Mouse (Mus musculus): ENCODE measurements at regions not wholly inside any gene's neighbourhood (a gene's known extent, or its start where the extent isn't known, plus 50 kb on each side); places are given as distances from the start of the nearest gene placed in this dataset.

GRCm38 (mm10) chr8:127890729-127891128, 467.7 kb upstream of the Nrp1 start:
- no peak overlapping the region for H3K4me2 ChIP-seq (ENCODE audit: low read length)
- H3K9ac ChIP-seq (ENCODE audit: low read depth, low read length) = no peak overlapping the region
- H3K9me3 ChIP-seq (ENCODE audit: control insufficient read depth, low read length) = no peaks in the 10 kb centered on the region
- H3K4me3 ChIP-seq (ENCODE audit: low read length) = no peak overlapping the region
- H3K4me1 ChIP-seq (ENCODE audit: control insufficient read depth, insufficient read depth, low read depth, low read length) = no peaks in the 10 kb centered on the region; the same call in 1 of the 2 replicates
- WGBS = 33% methylated on average over 6 of the region's 6 CpGs
- ATAC-seq = no peak
- H3K27ac ChIP-seq (ENCODE audit: low read depth, low read length) = no peak overlapping the region
- H3K36me3 ChIP-seq (ENCODE audit: control insufficient read depth, insufficient read depth, low read length) = no peaks in the 10 kb centered on the region
- H3K27me3 ChIP-seq (replicated peaks; ENCODE audit: control insufficient read depth, insufficient read depth, low read length) = no peaks in the 10 kb centered on the region

DNA sequence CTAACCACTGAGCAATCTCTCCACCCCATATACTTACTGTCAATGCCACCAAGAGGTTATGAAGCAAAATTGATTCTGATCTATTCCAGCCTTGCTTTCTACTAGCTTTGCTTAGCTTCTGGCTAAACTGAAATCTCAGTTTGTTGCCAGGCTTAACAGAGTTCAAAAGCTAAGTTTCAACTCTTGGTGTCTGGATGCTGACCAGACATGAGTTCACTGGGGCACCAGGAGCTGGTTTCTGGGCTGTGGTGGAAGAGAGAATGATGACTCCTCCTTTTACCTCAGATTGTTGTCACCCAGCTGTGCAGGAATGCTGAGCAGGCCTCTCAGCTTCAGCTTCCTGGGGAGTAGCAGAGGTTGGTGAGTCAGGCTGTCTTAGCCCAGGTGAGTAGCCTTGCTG, 464.1 kb upstream of the Nrp1 start:
- H3K4me3 ChIP-seq (ENCODE audit: low read length) = no peak overlapping the region
- no peaks in the 10 kb centered on the region for H3K27me3 ChIP-seq (replicated peaks; ENCODE audit: control insufficient read depth, insufficient read depth, low read length)
- no peaks in the 10 kb centered on the region; the same call in 1 of the 2 replicates for H3K4me1 ChIP-seq (ENCODE audit: control insufficient read depth, insufficient read depth, low read depth, low read length)
- no peak for ATAC-seq
- H3K36me3 ChIP-seq (ENCODE audit: control insufficient read depth, insufficient read depth, low read length) = no peaks in the 10 kb centered on the region
- H3K27ac ChIP-seq (ENCODE audit: low read depth, low read length) = no peak overlapping the region
- no peak overlapping the region for H3K9ac ChIP-seq (ENCODE audit: low read depth, low read length)
- no peak overlapping the region for H3K4me2 ChIP-seq (ENCODE audit: low read length)
- no peaks in the 10 kb centered on the region for H3K9me3 ChIP-seq (ENCODE audit: control insufficient read depth, low read length)

DNA sequence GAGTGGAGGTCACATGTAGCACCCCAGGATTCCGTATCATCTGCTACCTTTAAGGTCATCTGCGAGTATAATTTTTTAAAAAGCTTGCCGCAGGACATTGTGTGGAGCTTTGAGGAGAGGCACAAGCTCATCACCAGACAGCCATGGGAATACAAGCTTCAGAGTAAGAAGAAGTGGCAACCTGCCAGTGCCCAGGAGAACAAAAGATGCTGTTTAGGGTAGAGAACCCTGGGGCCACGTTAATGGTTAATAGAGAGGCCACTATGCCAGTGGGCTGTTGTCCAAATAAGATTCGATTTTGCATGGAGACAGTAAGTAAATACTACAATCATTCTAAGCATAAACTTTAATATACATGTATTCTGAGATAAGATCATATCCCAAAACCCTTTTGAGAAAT, 450.0 kb upstream of the Nrp1 start:
- H3K4me1 ChIP-seq (ENCODE audit: control insufficient read depth, insufficient read depth, low read depth, low read length) = no peaks in the 10 kb centered on the region
- no peak overlapping the region for H3K4me2 ChIP-seq (ENCODE audit: low read length)
- no peaks in the 10 kb centered on the region for H3K36me3 ChIP-seq (ENCODE audit: control insufficient read depth, insufficient read depth, low read length)
- ATAC-seq = no peak
- H3K4me3 ChIP-seq (ENCODE audit: low read length) = no peak overlapping the region
- no peak overlapping the region for H3K27ac ChIP-seq (ENCODE audit: low read depth, low read length)
- no peaks in the 10 kb centered on the region for H3K9me3 ChIP-seq (ENCODE audit: control insufficient read depth, low read length)
- no peaks in the 10 kb centered on the region for H3K27me3 ChIP-seq (replicated peaks; ENCODE audit: control insufficient read depth, insufficient read depth, low read length)
- 71% methylated on average over 5 of the region's 5 CpGs for WGBS
- no peak overlapping the region for H3K9ac ChIP-seq (ENCODE audit: low read depth, low read length)

DNA sequence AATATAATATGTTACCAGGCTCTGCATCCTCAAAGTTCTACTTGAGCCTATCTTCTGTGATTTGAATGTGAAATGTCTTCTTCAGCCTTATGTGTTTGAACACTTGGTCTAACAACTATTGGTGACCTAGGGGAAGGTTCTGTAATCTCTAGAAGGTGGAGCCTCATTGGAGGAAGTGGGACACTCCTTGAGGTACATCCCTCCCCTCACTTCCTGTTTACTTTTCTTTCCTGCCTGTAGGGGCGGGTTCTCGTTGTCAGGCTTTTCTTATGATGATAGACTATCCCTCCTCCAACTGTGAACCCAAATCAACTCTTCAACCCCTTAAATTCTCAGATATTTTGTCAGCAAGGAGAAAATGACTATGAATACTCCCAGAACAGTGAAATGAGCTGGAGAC, 448.8 kb upstream of the Nrp1 start:
- H3K27ac ChIP-seq (ENCODE audit: low read depth, low read length) = no peak overlapping the region
- H3K4me2 ChIP-seq (ENCODE audit: low read length) = no peak overlapping the region
- no peaks in the 10 kb centered on the region for H3K4me1 ChIP-seq (ENCODE audit: control insufficient read depth, insufficient read depth, low read depth, low read length)
- 81% methylated on average over 2 of the region's 2 CpGs for WGBS
- H3K36me3 ChIP-seq (ENCODE audit: control insufficient read depth, insufficient read depth, low read length) = no peaks in the 10 kb centered on the region
- no peak overlapping the region for H3K9ac ChIP-seq (ENCODE audit: low read depth, low read length)
- H3K4me3 ChIP-seq (ENCODE audit: low read length) = no peak overlapping the region
- ATAC-seq = no peak
- no peaks in the 10 kb centered on the region for H3K9me3 ChIP-seq (ENCODE audit: control insufficient read depth, low read length)
- H3K27me3 ChIP-seq (replicated peaks; ENCODE audit: control insufficient read depth, insufficient read depth, low read length) = no peaks in the 10 kb centered on the region

GRCm38 (mm10) chr8:127914086-127914485, 444.3 kb upstream of the Nrp1 start:
- Histone ChIP-seq H3K9ac (ENCODE audit: low read depth, low read length) (no peak overlapping the region), H3K4me3 (ENCODE audit: low read length) (no peak overlapping the region), H3K27me3 (replicated peaks; ENCODE audit: control insufficient read depth, insufficient read depth, low read length) (no peaks in the 10 kb centered on the region), H3K4me1 (ENCODE audit: control insufficient read depth, insufficient read depth, low read depth, low read length) (peaks cover 5% of the 10 kb centered on the region), H3K27ac (ENCODE audit: low read depth, low read length) (no peak overlapping the region), H3K9me3 (ENCODE audit: control insufficient read depth, low read length) (no peaks in the 10 kb centered on the region), H3K4me2 (ENCODE audit: low read length) (no peak overlapping the region), H3K36me3 (ENCODE audit: control insufficient read depth, insufficient read depth, low read length) (no peaks in the 10 kb centered on the region)
- ATAC-seq = no peak
- 73% methylated on average over 3 of the region's 3 CpGs for WGBS

DNA sequence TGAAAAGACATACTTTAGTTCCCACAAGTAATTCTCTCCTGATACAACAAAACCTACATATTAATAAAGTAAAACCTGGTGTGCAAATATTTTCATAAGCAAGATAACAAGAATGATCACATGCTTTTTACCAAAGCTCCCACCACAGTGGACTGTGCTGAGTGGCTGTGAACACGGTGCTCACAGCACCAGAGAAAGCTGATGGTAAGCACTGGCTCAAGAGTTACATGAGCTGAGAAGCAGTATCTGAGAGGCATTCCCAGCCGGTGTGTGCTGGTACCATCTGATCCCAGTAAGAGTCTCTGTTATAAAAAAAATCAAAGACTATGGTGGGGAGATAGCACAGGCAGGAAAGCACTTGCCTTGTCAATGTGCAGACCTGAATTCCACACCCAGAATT, 443.5 kb upstream of the Nrp1 start:
- Histone ChIP-seq H3K36me3 (ENCODE audit: control insufficient read depth, insufficient read depth, low read length) (no peaks in the 10 kb centered on the region), H3K27me3 (replicated peaks; ENCODE audit: control insufficient read depth, insufficient read depth, low read length) (no peaks in the 10 kb centered on the region), H3K4me2 (ENCODE audit: low read length) (no peak overlapping the region), H3K4me3 (ENCODE audit: low read length) (no peak overlapping the region), H3K27ac (ENCODE audit: low read depth, low read length) (no peak overlapping the region), H3K9ac (ENCODE audit: low read depth, low read length) (no peak overlapping the region), H3K4me1 (ENCODE audit: control insufficient read depth, insufficient read depth, low read depth, low read length) (peaks cover 5% of the 10 kb centered on the region), H3K9me3 (ENCODE audit: control insufficient read depth, low read length) (no peaks in the 10 kb centered on the region)
- no peak for ATAC-seq
- 79% methylated on average over 2 of the region's 2 CpGs for WGBS

DNA sequence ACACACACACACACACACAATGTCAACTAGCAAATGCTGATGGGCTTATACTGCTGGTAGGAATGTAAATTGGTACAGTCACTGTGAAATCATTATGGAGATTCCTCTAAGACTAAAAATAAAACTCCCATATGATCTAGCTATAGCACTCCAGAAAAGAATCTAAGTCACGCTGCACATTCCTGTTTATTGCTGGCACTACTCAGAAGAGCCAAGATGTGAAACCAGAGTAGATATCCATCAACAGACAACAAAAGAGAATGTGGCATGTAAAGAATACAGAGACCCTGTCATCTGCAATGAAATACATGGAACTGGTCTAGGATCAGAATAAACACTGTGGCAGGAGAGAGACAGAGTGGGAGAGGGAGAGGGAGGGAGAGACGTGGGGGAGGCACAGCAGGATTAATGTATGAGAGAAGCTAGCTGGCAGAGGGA, 442.8 kb upstream of the Nrp1 start:
- Histone ChIP-seq H3K4me2 (ENCODE audit: low read length) (no peak overlapping the region), H3K27me3 (replicated peaks; ENCODE audit: control insufficient read depth, insufficient read depth, low read length) (no peaks in the 10 kb centered on the region), H3K27ac (ENCODE audit: low read depth, low read length) (no peak overlapping the region), H3K9me3 (ENCODE audit: control insufficient read depth, low read length) (no peaks in the 10 kb centered on the region), H3K9ac (ENCODE audit: low read depth, low read length) (no peak overlapping the region), H3K4me1 (ENCODE audit: control insufficient read depth, insufficient read depth, low read depth, low read length) (peaks cover 5% of the 10 kb centered on the region), H3K4me3 (ENCODE audit: low read length) (no peak overlapping the region), H3K36me3 (ENCODE audit: control insufficient read depth, insufficient read depth, low read length) (no peaks in the 10 kb centered on the region)
- ATAC-seq = no peak
- WGBS = 38% methylated on average over 2 of the region's 2 CpGs

DNA sequence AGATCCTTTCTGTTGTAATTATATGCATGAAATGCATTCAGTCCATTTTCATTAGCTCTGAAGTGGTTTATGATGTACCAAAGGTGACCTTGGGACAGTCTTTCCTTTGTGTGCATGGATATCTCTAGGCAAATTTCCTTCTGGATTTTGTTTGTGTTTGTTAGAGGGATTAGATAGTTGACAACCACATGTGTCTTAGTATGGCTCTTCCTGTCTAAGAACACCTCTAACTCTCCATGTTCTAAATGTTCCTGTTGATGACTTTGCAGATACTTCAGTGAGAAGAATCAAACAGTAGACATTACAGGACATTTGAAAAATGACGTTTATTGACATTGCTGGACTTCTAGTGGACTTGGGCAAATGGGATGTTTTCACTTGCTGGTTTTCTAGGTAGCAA, 436.5 kb upstream of the Nrp1 start:
- Histone ChIP-seq H3K27me3 (replicated peaks; ENCODE audit: control insufficient read depth, insufficient read depth, low read length) (no peaks in the 10 kb centered on the region), H3K4me3 (ENCODE audit: low read length) (no peak overlapping the region), H3K9me3 (ENCODE audit: control insufficient read depth, low read length) (no peaks in the 10 kb centered on the region), H3K4me2 (ENCODE audit: low read length) (no peak overlapping the region), H3K9ac (ENCODE audit: low read depth, low read length) (no peak overlapping the region), H3K27ac (ENCODE audit: low read depth, low read length) (no peak overlapping the region), H3K4me1 (ENCODE audit: control insufficient read depth, insufficient read depth, low read depth, low read length) (no peaks in the 10 kb centered on the region), H3K36me3 (ENCODE audit: control insufficient read depth, insufficient read depth, low read length) (no peaks in the 10 kb centered on the region)
- no peak for ATAC-seq
- WGBS = 87% methylated on average over 1 of the region's 1 CpGs

DNA sequence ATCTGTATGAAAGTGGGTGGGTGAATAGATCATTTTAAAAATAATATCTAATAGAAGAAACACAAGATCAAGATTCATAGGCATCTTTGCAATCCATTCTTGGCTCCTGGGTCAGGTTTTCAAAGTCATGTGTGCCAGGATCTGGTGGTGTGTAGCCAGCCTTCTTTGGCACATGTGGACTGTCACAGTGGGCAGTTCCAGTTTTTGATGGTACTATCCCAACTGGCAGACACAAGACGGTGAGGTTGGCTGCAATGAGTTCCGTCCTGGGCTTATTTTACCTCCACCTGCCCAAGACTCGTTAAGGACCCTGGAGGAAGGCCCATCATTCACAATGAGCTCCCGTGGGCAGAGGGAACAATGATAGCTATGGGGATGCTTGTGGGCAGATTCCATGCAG, 435.1 kb upstream of the Nrp1 start:
- H3K4me3 ChIP-seq (ENCODE audit: low read length) = no peak overlapping the region
- no peaks in the 10 kb centered on the region for H3K27me3 ChIP-seq (replicated peaks; ENCODE audit: control insufficient read depth, insufficient read depth, low read length)
- no peak for ATAC-seq
- no peak overlapping the region for H3K27ac ChIP-seq (ENCODE audit: low read depth, low read length)
- WGBS = 71% methylated on average over 4 of the region's 4 CpGs
- H3K9ac ChIP-seq (ENCODE audit: low read depth, low read length) = no peak overlapping the region
- H3K4me1 ChIP-seq (ENCODE audit: control insufficient read depth, insufficient read depth, low read depth, low read length) = no peaks in the 10 kb centered on the region
- H3K9me3 ChIP-seq (ENCODE audit: control insufficient read depth, low read length) = no peaks in the 10 kb centered on the region
- H3K36me3 ChIP-seq (ENCODE audit: control insufficient read depth, insufficient read depth, low read length) = no peaks in the 10 kb centered on the region
- no peak overlapping the region for H3K4me2 ChIP-seq (ENCODE audit: low read length)

- Histone ChIP-seq H3K9ac (ENCODE audit: low read depth, low read length) (no peak overlapping the region), H3K36me3 (ENCODE audit: control insufficient read depth, insufficient read depth, low read length) (no peaks in the 10 kb centered on the region), H3K4me2 (ENCODE audit: low read length) (no peak overlapping the region), H3K4me3 (ENCODE audit: low read length) (no peak overlapping the region), H3K4me1 (ENCODE audit: control insufficient read depth, insufficient read depth, low read depth, low read length) (no peaks in the 10 kb centered on the region), H3K27ac (ENCODE audit: low read depth, low read length) (no peak overlapping the region), H3K27me3 (replicated peaks; ENCODE audit: control insufficient read depth, insufficient read depth, low read length) (no peaks in the 10 kb centered on the region), H3K9me3 (ENCODE audit: control insufficient read depth, low read length) (no peaks in the 10 kb centered on the region)
- no peak for ATAC-seq
- 86% methylated on average over 1 of the region's 1 CpGs for WGBS
Measured at GRCm38 (mm10) chr8:127932276-127932675, 426.1 kb upstream of the Nrp1 start.

All from hindbrain, embryonic 16.5 days (tissue).